Mouse (Mus musculus): Measurements from ENCODE around the gene Gnl2. TPM values are rescaled to one million over a fixed set of nuclear protein-coding genes. Genes with fewer than 3 reads are reported as not detected.

Gnl2 gene
- polyA plus RNA-seq, 2 experiments, result 26.7 to 35.9 TPM

- H3K36me3 ChIP-seq (replicated peaks; ENCODE audit: control insufficient read depth, insufficient read depth, low read depth), result peaks cover 16% of the 10 kb centered on the region
- ATAC-seq (ENCODE audit: insufficient read depth) (no peak), DNase-seq (ENCODE audit: low read depth in 3 of 3, low spot score in 3 of 3) (no peak)
Measured at GRCm38 (mm10) chr4:125078698-125079097, 62.3 kb downstream of the Gnl2 start.

GRCm38 (mm10) chr4:125084403-125085345 is 68.3 kb downstream of the Gnl2 start, which contains the start of gene Meaf6:
Gene Meaf6 (plus strand): TSS chr4:125085134.
- H3K9me3 ChIP-seq (ENCODE audit: control insufficient read depth, low read length), result no peaks in the 10 kb centered on the region
- H3K4me3 ChIP-seq (ENCODE audit: insufficient read depth in 1 of 2, low read depth in 2 of 2, low read length in 2 of 2), result peak within 1 kb of the TSS; percentile 86 to 99
- TF ChIP-seq CTCF (IDR thresholded peaks at IDR 0.05; ENCODE audit: low read depth) (peak; percentile 65), EP300 (IDR thresholded peaks at IDR 0.05; ENCODE audit: low read depth) (no peak)
- H3K4me2 ChIP-seq (ENCODE audit: low read depth), result peak within 1 kb of the TSS; percentile 97
- DNase-seq (ENCODE audit: low read depth in 3 of 3, low spot score in 3 of 3) (peak; percentile 70 to 74 (median 74)), ATAC-seq (ENCODE audit: insufficient read depth) (peak; percentile 89)
- H3K4me1 ChIP-seq (replicated peaks; ENCODE audit: control insufficient read depth in 2 of 2, insufficient read depth in 2 of 2, low read length in 1 of 2), result peaks cover 11 to 13% of the 10 kb centered on the region in 2 experiments
- peak within 1 kb of the TSS; percentile 79 for H3K27ac ChIP-seq
- peaks cover under 1% of the 10 kb centered on the region for H3K36me3 ChIP-seq (replicated peaks; ENCODE audit: control insufficient read depth, insufficient read depth, low read depth)
- H3K27me3 ChIP-seq (ENCODE audit: control insufficient read depth, insufficient read depth, low read length), result no peaks in the 10 kb centered on the region
- peak within 1 kb of the TSS; percentile 77 for H3K9ac ChIP-seq (replicated peaks)
- under 1% methylated on average over 63 of the region's 63 CpGs for WGBS (ENCODE audit: insufficient replicate concordance)

More at GRCm38 (mm10) chr4:125078698-125079097, 62.3 kb downstream of the Gnl2 start:
- Histone ChIP-seq H3K4me3 (ENCODE audit: insufficient read depth in 1 of 2, low read depth in 2 of 2, low read length in 2 of 2) (no peak overlapping the region), H3K9me3 (ENCODE audit: control insufficient read depth, low read length) (no peaks in the 10 kb centered on the region), H3K4me2 (ENCODE audit: low read depth) (no peak overlapping the region), H3K27me3 (ENCODE audit: control insufficient read depth, insufficient read depth, low read length) (no peaks in the 10 kb centered on the region), H3K4me1 (replicated peaks; ENCODE audit: control insufficient read depth in 2 of 2, insufficient read depth in 2 of 2, low read length in 1 of 2) (peaks cover 2 to 5% of the 10 kb centered on the region in 2 experiments), H3K27ac (no peak overlapping the region), H3K9ac (replicated peaks) (no peak overlapping the region)
- no peak for TF ChIP-seq CTCF (IDR thresholded peaks at IDR 0.05; ENCODE audit: low read depth)
- TF ChIP-seq EP300 (IDR thresholded peaks at IDR 0.05; ENCODE audit: low read depth), result no peak
- WGBS (ENCODE audit: insufficient replicate concordance), result 88% methylated on average over 2 of the region's 2 CpGs

DNA sequence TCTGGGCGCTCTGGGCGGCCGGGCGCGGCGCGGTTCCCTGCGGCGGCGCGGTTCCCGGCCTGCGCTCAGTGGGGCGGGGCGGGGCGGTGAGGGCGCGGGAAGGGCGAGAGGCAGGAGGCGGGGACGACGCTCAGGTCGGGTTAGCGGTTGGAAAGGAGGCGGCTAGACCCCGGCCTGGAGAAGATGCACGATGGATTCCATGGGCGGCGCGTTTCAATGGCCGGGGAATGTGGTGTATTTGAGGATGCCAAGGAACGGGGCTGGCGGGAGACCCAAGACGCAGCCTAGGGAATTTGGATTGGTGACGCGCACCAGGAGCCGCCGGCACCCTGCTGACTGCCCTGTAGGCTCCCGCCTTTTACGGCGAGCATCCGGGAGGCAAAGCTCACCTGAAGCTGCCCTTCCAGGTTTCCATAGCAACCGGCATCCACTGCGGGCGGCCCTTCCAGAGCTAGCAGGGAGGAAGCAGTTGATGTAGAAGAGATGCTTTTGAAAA is 69.0 kb downstream of the Gnl2 start:
- DNase-seq (ENCODE audit: low read depth in 3 of 3, low spot score in 3 of 3), result peak; percentile 59 to 67 (median 59)
- peak overlapping the region; percentile 79 for H3K27ac ChIP-seq
- H3K4me1 ChIP-seq (replicated peaks; ENCODE audit: control insufficient read depth in 2 of 2, insufficient read depth in 2 of 2, low read length in 1 of 2), result peaks cover 11 to 13% of the 10 kb centered on the region in 2 experiments
- WGBS (ENCODE audit: insufficient replicate concordance), result under 1% methylated on average over 45 of the region's 45 CpGs
- TF ChIP-seq CTCF (IDR thresholded peaks at IDR 0.05; ENCODE audit: low read depth), result no peak
- no peak for TF ChIP-seq EP300 (IDR thresholded peaks at IDR 0.05; ENCODE audit: low read depth)
- peak overlapping the region; percentile 97 for H3K4me2 ChIP-seq (ENCODE audit: low read depth)
- H3K9ac ChIP-seq (replicated peaks), result peak overlapping the region; percentile 77
- no peaks in the 10 kb centered on the region for H3K27me3 ChIP-seq (ENCODE audit: control insufficient read depth, insufficient read depth, low read length)
- H3K9me3 ChIP-seq (ENCODE audit: control insufficient read depth, low read length), result no peaks in the 10 kb centered on the region
- peak; percentile 97 for ATAC-seq (ENCODE audit: insufficient read depth)
- H3K36me3 ChIP-seq (replicated peaks; ENCODE audit: control insufficient read depth, insufficient read depth, low read depth), result peaks cover 5% of the 10 kb centered on the region
- peak overlapping the region; percentile 86 to 99 for H3K4me3 ChIP-seq (ENCODE audit: insufficient read depth in 1 of 2, low read depth in 2 of 2, low read length in 2 of 2)

DNA sequence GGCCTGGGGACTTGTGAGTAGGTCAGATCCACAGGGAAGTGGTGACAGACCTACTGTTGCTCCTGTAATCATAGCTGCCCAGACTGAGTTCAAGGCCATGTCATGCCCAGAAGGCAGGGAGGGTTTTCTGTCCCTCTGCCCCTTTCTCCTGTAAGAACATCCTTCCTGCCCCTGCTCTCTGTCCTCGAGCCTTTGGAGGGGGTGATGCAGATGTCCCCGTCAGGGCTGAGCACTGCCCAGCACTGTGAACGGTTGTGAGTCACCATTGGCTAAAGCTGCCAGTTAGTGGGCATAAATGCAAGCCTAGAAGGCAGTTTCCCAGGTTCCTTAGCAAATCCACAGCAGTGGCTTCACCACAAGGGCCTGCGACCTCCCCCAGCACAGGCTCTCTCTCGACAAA is 76.6 kb downstream of the Gnl2 start:
- 74% methylated on average over 5 of the region's 5 CpGs for WGBS (ENCODE audit: insufficient replicate concordance)
- TF ChIP-seq EP300 (IDR thresholded peaks at IDR 0.05; ENCODE audit: low read depth) (no peak), CTCF (IDR thresholded peaks at IDR 0.05; ENCODE audit: low read depth) (no peak)
- Histone ChIP-seq H3K4me2 (ENCODE audit: low read depth) (no peak overlapping the region), H3K4me3 (ENCODE audit: insufficient read depth in 1 of 2, low read depth in 2 of 2, low read length in 2 of 2) (no peak overlapping the region), H3K9ac (replicated peaks) (no peak overlapping the region), H3K9me3 (ENCODE audit: control insufficient read depth, low read length) (no peaks in the 10 kb centered on the region), H3K27me3 (ENCODE audit: control insufficient read depth, insufficient read depth, low read length) (no peaks in the 10 kb centered on the region), H3K27ac (no peak overlapping the region), H3K36me3 (replicated peaks; ENCODE audit: control insufficient read depth, insufficient read depth, low read depth) (peaks cover 9% of the 10 kb centered on the region; the same call in 1 of the 2 replicates), H3K4me1 (replicated peaks; ENCODE audit: control insufficient read depth in 2 of 2, insufficient read depth in 2 of 2, low read length in 1 of 2) (no peaks in the 10 kb centered on the region)
- ATAC-seq (ENCODE audit: insufficient read depth) (no peak), DNase-seq (ENCODE audit: low read depth in 3 of 3, low spot score in 3 of 3) (no peak)

DNA sequence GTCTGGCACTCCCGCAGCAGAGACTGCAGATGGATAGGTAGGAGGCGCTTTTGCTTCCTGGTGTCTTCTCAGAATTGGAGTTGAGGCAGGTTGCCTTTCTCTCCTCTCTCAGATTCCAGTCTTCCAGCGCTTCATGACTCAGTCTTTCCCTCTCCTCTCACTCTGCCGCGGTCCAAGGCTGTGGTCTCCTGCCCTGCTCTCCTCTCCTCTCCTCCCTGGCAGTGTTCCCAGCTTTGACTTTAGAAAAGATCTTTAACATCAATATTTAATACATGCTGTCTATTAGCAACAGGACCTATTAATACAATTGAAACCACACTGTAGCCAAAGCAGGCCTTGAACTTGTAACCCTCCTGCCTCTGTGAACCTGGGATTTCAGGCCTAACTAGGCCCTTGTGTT is 79.7 kb downstream of the Gnl2 start:
- no peak for ATAC-seq (ENCODE audit: insufficient read depth)
- DNase-seq (ENCODE audit: low read depth in 3 of 3, low spot score in 3 of 3), result no peak

More for the DNA sequence above, 79.7 kb downstream of the Gnl2 start:
- TF ChIP-seq CTCF (IDR thresholded peaks at IDR 0.05; ENCODE audit: low read depth) (no peak), EP300 (IDR thresholded peaks at IDR 0.05; ENCODE audit: low read depth) (no peak)
- Histone ChIP-seq H3K4me2 (ENCODE audit: low read depth) (no peak overlapping the region), H3K27ac (no peak overlapping the region), H3K4me1 (replicated peaks; ENCODE audit: control insufficient read depth in 2 of 2, insufficient read depth in 2 of 2, low read length in 1 of 2) (no peaks in the 10 kb centered on the region), H3K4me3 (ENCODE audit: insufficient read depth in 1 of 2, low read depth in 2 of 2, low read length in 2 of 2) (no peak overlapping the region), H3K9ac (replicated peaks) (no peak overlapping the region), H3K9me3 (ENCODE audit: control insufficient read depth, low read length) (no peaks in the 10 kb centered on the region), H3K27me3 (ENCODE audit: control insufficient read depth, insufficient read depth, low read length) (no peaks in the 10 kb centered on the region), H3K36me3 (replicated peaks; ENCODE audit: control insufficient read depth, insufficient read depth, low read depth) (no peaks in the 10 kb centered on the region)
- WGBS (ENCODE audit: insufficient replicate concordance), result 92% methylated on average over 5 of the region's 5 CpGs

All from liver, embryonic 14.5 days (tissue).